Mouse (Mus musculus) ES-Bruce4 (cell line): ENCODE data around the gene Hadhb. TPM values are rescaled to one million over a fixed set of nuclear protein-coding genes. Genes with fewer than 3 reads are reported as not detected.
"Not testable (repeated sequence)": the region's sequence is repeated elsewhere in the genome, so short reads cannot be mapped to it uniquely, and the experiment has no call there.

ENCODE experiments used
- H3K27ac ChIP-seq: 2 replicates; pipeline ENCODE4 v1.5.1; 2012; ENCODE audit warnings: low read length, inconsistent platforms; ENCODE audit not compliant: insufficient read depth
- H3K27me3 ChIP-seq: 2 replicates; pipeline ENCODE4 v1.6.1; 2012; ENCODE audit warnings: mild to moderate bottlenecking, low read length, inconsistent platforms; ENCODE audit not compliant: control insufficient read depth, poor library complexity, insufficient read depth, severe bottlenecking
- H3K36me3 ChIP-seq: 2 replicates; pipeline ENCODE4 v1.6.1; 2012; ENCODE audit warnings: inconsistent platforms, mild to moderate bottlenecking, low read length, moderate library complexity; ENCODE audit not compliant: control insufficient read depth, poor library complexity, insufficient read depth, severe bottlenecking
- H3K4me1 ChIP-seq: one replicate; pipeline ENCODE4 v1.8.1; 2011; ENCODE audit warnings: low read length; ENCODE audit not compliant: control insufficient read depth, insufficient read depth
- H3K4me3 ChIP-seq: 2 replicates; pipeline ENCODE4 v1.5.1; 2011; ENCODE audit warnings: low read depth, mild to moderate bottlenecking, low read length
- H3K9ac ChIP-seq: 2 replicates; pipeline ENCODE4 v1.6.1; 2012; ENCODE audit warnings: low read depth, mild to moderate bottlenecking, inconsistent platforms; ENCODE audit not compliant: poor library complexity, severe bottlenecking
- H3K9me3 ChIP-seq: replicated peaks from 2 replicates; pipeline ENCODE4 v1.6.1; 2012; ENCODE audit warnings: mild to moderate bottlenecking, low read length, inconsistent platforms; ENCODE audit not compliant: control insufficient read depth, poor library complexity, insufficient read depth, severe bottlenecking
- CTCF ChIP-seq: IDR thresholded peaks from one replicate; pipeline ENCODE4 v1.8.1; 2011; ENCODE audit warnings: low read depth, low read length
- EP300 ChIP-seq: IDR thresholded peaks from 2 replicates; pipeline ENCODE4 v1.6.1; 2011; ENCODE audit warnings: low read depth, low read length; ENCODE audit not compliant: insufficient read depth
- POLR2A ChIP-seq: IDR thresholded peaks from one replicate; pipeline ENCODE4 v1.8.1; 2011; ENCODE audit warnings: low read length; ENCODE audit not compliant: insufficient read depth
- polyA plus RNA-seq: library from polyadenylated mRNA; stranded (reverse); fragments of >200 nt; gene quantifications from 2 replicates; pipeline ENCODE4 v1.2.4, GENCODE M21; 2011; ENCODE audit warnings: low read depth; ENCODE audit not compliant: missing spikeins, insufficient read depth, insufficient read length

Hadhb gene
- polyA plus RNA-seq, 1 experiment: 44.7 TPM

- Histone ChIP-seq H3K9me3 (no peaks in the 10 kb centered on the region), H3K4me3 (no peak overlapping the region), H3K27me3 (no peaks in the 10 kb centered on the region), H3K9ac (no peak overlapping the region), H3K36me3 (no peaks in the 10 kb centered on the region), H3K4me1 (peaks cover 7% of the 10 kb centered on the region), H3K27ac (no peak overlapping the region)
- TF ChIP-seq POLR2A (no peak), CTCF (peak; percentile 55), EP300 (no peak)
These were observed 52.2 kb downstream of the Hadhb start for GRCm38 (mm10) chr5:30207276-30207675.

- not testable (repeated sequence) for H3K9ac ChIP-seq, H3K27ac ChIP-seq, H3K36me3 ChIP-seq, H3K9me3 ChIP-seq, H3K27me3 ChIP-seq, H3K4me1 ChIP-seq, H3K4me3 ChIP-seq
These were observed 55.7 kb downstream of the Hadhb start for GRCm38 (mm10) chr5:30210758-30211157.

- TF ChIP-seq EP300 (no peak), CTCF (no peak), POLR2A (no peak)
- Histone ChIP-seq H3K27ac (no peak overlapping the region), H3K9me3 (no peaks in the 10 kb centered on the region), H3K9ac (no peak overlapping the region), H3K4me1 (no peaks in the 10 kb centered on the region), H3K36me3 (no peaks in the 10 kb centered on the region), H3K27me3 (no peaks in the 10 kb centered on the region), H3K4me3 (no peak overlapping the region)
These were observed 59.8 kb downstream of the Hadhb start for GRCm38 (mm10) chr5:30214889-30215288.

- H3K9ac ChIP-seq: no peak overlapping the region
- no peaks in the 10 kb centered on the region for H3K9me3 ChIP-seq
- no peaks in the 10 kb centered on the region for H3K27me3 ChIP-seq
- no peaks in the 10 kb centered on the region for H3K36me3 ChIP-seq
- no peak for TF ChIP-seq CTCF
- no peak for TF ChIP-seq EP300
- TF ChIP-seq POLR2A: no peak
- no peak overlapping the region for H3K27ac ChIP-seq
- no peaks in the 10 kb centered on the region for H3K4me1 ChIP-seq
- no peak overlapping the region for H3K4me3 ChIP-seq
These were observed 60.9 kb downstream of the Hadhb start for GRCm38 (mm10) chr5:30215970-30216369.

- TF ChIP-seq CTCF (no peak), POLR2A (no peak), EP300 (no peak)
- no peaks in the 10 kb centered on the region for H3K4me1 ChIP-seq
- no peak overlapping the region for H3K27ac ChIP-seq
- H3K9ac ChIP-seq: no peak overlapping the region
- H3K36me3 ChIP-seq: no peaks in the 10 kb centered on the region
- peaks cover 16% of the 10 kb centered on the region for H3K9me3 ChIP-seq
- H3K4me3 ChIP-seq: no peak overlapping the region
- no peaks in the 10 kb centered on the region for H3K27me3 ChIP-seq
These were observed 64.7 kb downstream of the Hadhb start for GRCm38 (mm10) chr5:30219715-30220114.

- H3K36me3 ChIP-seq: no peaks in the 10 kb centered on the region
- H3K4me1 ChIP-seq: no peaks in the 10 kb centered on the region
- H3K4me3 ChIP-seq: no peak overlapping the region
- no peak for TF ChIP-seq POLR2A
- no peak for TF ChIP-seq CTCF
- no peak for TF ChIP-seq EP300
- no peak overlapping the region for H3K9ac ChIP-seq
- no peak overlapping the region for H3K27ac ChIP-seq
- no peaks in the 10 kb centered on the region for H3K27me3 ChIP-seq
- peaks cover 16% of the 10 kb centered on the region for H3K9me3 ChIP-seq
These were observed 65.6 kb downstream of the Hadhb start for GRCm38 (mm10) chr5:30220666-30221065.

GRCm38 (mm10) chr5:30222681-30223080, 67.6 kb downstream of the Hadhb start:
- peaks cover 16% of the 10 kb centered on the region for H3K9me3 ChIP-seq
- no peak overlapping the region for H3K4me3 ChIP-seq
- H3K27ac ChIP-seq: no peak overlapping the region
- H3K9ac ChIP-seq: no peak overlapping the region
- no peaks in the 10 kb centered on the region for H3K36me3 ChIP-seq
- no peak for TF ChIP-seq POLR2A
- no peak for TF ChIP-seq CTCF
- no peak for TF ChIP-seq EP300
- no peaks in the 10 kb centered on the region for H3K4me1 ChIP-seq
- no peaks in the 10 kb centered on the region for H3K27me3 ChIP-seq
